Mouse (Mus musculus): ENCODE results near the gene Ssc4d. TPM values are rescaled to one million over a fixed set of nuclear protein-coding genes. Genes with fewer than 3 reads are reported as not detected.
A peak's percentile ranks its signal among the peaks of the same experiment; 100 is the strongest.

Gene Ssc4d
- polyA plus RNA-seq, 1 experiment = 0.27 TPM

- Histone ChIP-seq H3K27me3 (ENCODE audit: control insufficient read depth) (no peaks in the 10 kb centered on the region), H3K36me3 (ENCODE audit: control insufficient read depth) (peaks cover 18% of the 10 kb centered on the region), H3K9me3 (ENCODE audit: control insufficient read depth, low read length) (no peaks in the 10 kb centered on the region), H3K4me3 (replicated peaks) (peak overlapping the region; percentile 99), H3K4me1 (ENCODE audit: control insufficient read depth) (peaks cover 35% of the 10 kb centered on the region)
- no peak for TF ChIP-seq GATA1 (IDR thresholded peaks at IDR 0.05; ENCODE audit: low read length)
- no peak for TF ChIP-seq TAL1 (IDR thresholded peaks at IDR 0.05; ENCODE audit: low read length)
These were observed 38.6 kb downstream of the Ssc4d start for GRCm38 (mm10) chr5:135935641-135936190.

GRCm38 (mm10) chr5:135935176-135935523 is 39.2 kb downstream of the Ssc4d start:
- Histone ChIP-seq H3K4me1 (ENCODE audit: control insufficient read depth) (peaks cover 35% of the 10 kb centered on the region), H3K27me3 (ENCODE audit: control insufficient read depth) (no peaks in the 10 kb centered on the region), H3K9me3 (ENCODE audit: control insufficient read depth, low read length) (no peaks in the 10 kb centered on the region), H3K36me3 (ENCODE audit: control insufficient read depth) (peaks cover 23% of the 10 kb centered on the region), H3K4me3 (replicated peaks) (peak overlapping the region; percentile 99)
- TF ChIP-seq GATA1 (IDR thresholded peaks at IDR 0.05; ENCODE audit: low read length) (no peak), TAL1 (IDR thresholded peaks at IDR 0.05; ENCODE audit: low read length) (no peak)

- Histone ChIP-seq H3K4me3 (replicated peaks) (peak within 1 kb of the TSS; percentile 99), H3K9me3 (ENCODE audit: control insufficient read depth, low read length) (no peaks in the 10 kb centered on the region), H3K4me1 (ENCODE audit: control insufficient read depth) (peaks cover 35% of the 10 kb centered on the region), H3K36me3 (ENCODE audit: control insufficient read depth) (peaks cover 28% of the 10 kb centered on the region), H3K27me3 (ENCODE audit: control insufficient read depth) (no peaks in the 10 kb centered on the region)
- no peak for TF ChIP-seq GATA1 (IDR thresholded peaks at IDR 0.05; ENCODE audit: low read length)
- TF ChIP-seq TAL1 (IDR thresholded peaks at IDR 0.05; ENCODE audit: low read length) = no peak
These were observed 39.7 kb downstream of the Ssc4d start, which contains the start of gene Ywhag for GRCm38 (mm10) chr5:135934481-135935175. Ywhag (minus strand) TSS chr5:135934616.

GRCm38 (mm10) chr5:135933900-135934441 is 40.4 kb downstream of the Ssc4d start:
- Histone ChIP-seq H3K36me3 (ENCODE audit: control insufficient read depth) (peaks cover 35% of the 10 kb centered on the region), H3K27me3 (ENCODE audit: control insufficient read depth) (no peaks in the 10 kb centered on the region), H3K4me1 (ENCODE audit: control insufficient read depth) (peaks cover 35% of the 10 kb centered on the region), H3K4me3 (replicated peaks) (peak overlapping the region; percentile 99), H3K9me3 (ENCODE audit: control insufficient read depth, low read length) (no peaks in the 10 kb centered on the region)
- TF ChIP-seq GATA1 (IDR thresholded peaks at IDR 0.05; ENCODE audit: low read length) = no peak

- peaks cover 35% of the 10 kb centered on the region for H3K4me1 ChIP-seq (ENCODE audit: control insufficient read depth)
- H3K36me3 ChIP-seq (ENCODE audit: control insufficient read depth) = peaks cover 39% of the 10 kb centered on the region
- peak overlapping the region; percentile 99 for H3K4me3 ChIP-seq (replicated peaks)
- no peaks in the 10 kb centered on the region for H3K27me3 ChIP-seq (ENCODE audit: control insufficient read depth)
- TF ChIP-seq GATA1 (IDR thresholded peaks at IDR 0.05; ENCODE audit: low read length) (no peak), TAL1 (IDR thresholded peaks at IDR 0.05; ENCODE audit: low read length) (no peak)
- no peaks in the 10 kb centered on the region for H3K9me3 ChIP-seq (ENCODE audit: control insufficient read depth, low read length)
These were observed 41.0 kb downstream of the Ssc4d start for GRCm38 (mm10) chr5:135933222-135933899.

- peaks cover 35% of the 10 kb centered on the region for H3K4me1 ChIP-seq (ENCODE audit: control insufficient read depth)
- no peaks in the 10 kb centered on the region for H3K9me3 ChIP-seq (ENCODE audit: control insufficient read depth, low read length)
- no peak overlapping the region for H3K4me3 ChIP-seq (replicated peaks)
- H3K36me3 ChIP-seq (ENCODE audit: control insufficient read depth) = peaks cover 49% of the 10 kb centered on the region
- no peaks in the 10 kb centered on the region for H3K27me3 ChIP-seq (ENCODE audit: control insufficient read depth)
- TF ChIP-seq TAL1 (IDR thresholded peaks at IDR 0.05; ENCODE audit: low read length) = no peak
- TF ChIP-seq GATA1 (IDR thresholded peaks at IDR 0.05; ENCODE audit: low read length) = no peak
These were observed 42.0 kb downstream of the Ssc4d start for GRCm38 (mm10) chr5:135932359-135932758.

- no peak overlapping the region for H3K4me3 ChIP-seq (replicated peaks)
- no peak for TF ChIP-seq GATA1 (IDR thresholded peaks at IDR 0.05; ENCODE audit: low read length)
- no peak for TF ChIP-seq TAL1 (IDR thresholded peaks at IDR 0.05; ENCODE audit: low read length)
- no peaks in the 10 kb centered on the region for H3K9me3 ChIP-seq (ENCODE audit: control insufficient read depth, low read length)
- H3K4me1 ChIP-seq (ENCODE audit: control insufficient read depth) = peaks cover 35% of the 10 kb centered on the region
- H3K36me3 ChIP-seq (ENCODE audit: control insufficient read depth) = peaks cover 58% of the 10 kb centered on the region
- no peaks in the 10 kb centered on the region for H3K27me3 ChIP-seq (ENCODE audit: control insufficient read depth)
These were observed 42.8 kb downstream of the Ssc4d start for GRCm38 (mm10) chr5:135931526-135931925.

GRCm38 (mm10) chr5:135929685-135930424 is 44.5 kb downstream of the Ssc4d start:
- Histone ChIP-seq H3K4me1 (ENCODE audit: control insufficient read depth) (peaks cover 24% of the 10 kb centered on the region), H3K4me3 (replicated peaks) (no peak overlapping the region), H3K36me3 (ENCODE audit: control insufficient read depth) (peaks cover 69% of the 10 kb centered on the region), H3K27me3 (ENCODE audit: control insufficient read depth) (no peaks in the 10 kb centered on the region), H3K9me3 (ENCODE audit: control insufficient read depth, low read length) (no peaks in the 10 kb centered on the region)
- no peak for TF ChIP-seq TAL1 (IDR thresholded peaks at IDR 0.05; ENCODE audit: low read length)
- no peak for TF ChIP-seq GATA1 (IDR thresholded peaks at IDR 0.05; ENCODE audit: low read length)
